Mouse (Mus musculus) spleen, postnatal 0 days (tissue): ENCODE results near the gene Prkar1b. TPM values are rescaled to one million over a fixed set of nuclear protein-coding genes. Genes with fewer than 3 reads are reported as not detected.

ENCODE experiments used
- polyA plus RNA-seq: library from polyadenylated mRNA; unstranded; fragments of >200 nt; fragmentation: Nextera tagmentation; extraction: Ambion mirVana; gene quantifications from 2 replicates; pipeline ENCODE4 v1.2.1, GENCODE M21; 2015

Gene Prkar1b
- 3.9 and 5.0 TPM in 2 replicates for polyA plus RNA-seq

GRCm38 (mm10) chr5:139149681-139150602 is at the start of gene Prkar1b, which contains the start of gene Dnaaf5:
Gene Prkar1b (minus strand): TSS chr5:139150001.
Gene Dnaaf5 (plus strand): TSS chr5:139150223.

GRCm38 (mm10) chr5:138997171-138997788 is 152.5 kb downstream of the Prkar1b start, which contains the start of gene Pdgfa:
Gene Pdgfa (minus strand): TSS chr5:138997370.

Other genes with a start within 250 kb of the Prkar1b start
- gene Pdgfa, start 152.6 kb downstream of the Prkar1b start, polyA plus RNA-seq, result 8.7 and 10.3 TPM in 2 replicates
- 1.9 and 2.2 TPM in 2 replicates for gene Dnaaf5, start 222 bp upstream of the Prkar1b start, polyA plus RNA-seq
- gene Sun1, start 50.6 kb upstream of the Prkar1b start, polyA plus RNA-seq, result 23.6 and 26.7 TPM in 2 replicates
- 160 and 187 TPM in 2 replicates for gene Get4, start 102.3 kb upstream of the Prkar1b start, polyA plus RNA-seq
- 5.7 and 8.0 TPM in 2 replicates for gene Adap1, start 175.6 kb upstream of the Prkar1b start, polyA plus RNA-seq
- gene Cox19, start 201.4 kb upstream of the Prkar1b start, polyA plus RNA-seq, result 51.9 and 58.0 TPM in 2 replicates
- gene Cyp2w1, start 202.6 kb upstream of the Prkar1b start, polyA plus RNA-seq, result not detected in 2 replicates
- gene Gpr146, start 227.7 kb upstream of the Prkar1b start, polyA plus RNA-seq, result 21.5 and 24.2 TPM in 2 replicates